Mouse (Mus musculus) heart, adult 18-20 months (tissue): ENCODE results near the gene Mpo. TPM values are rescaled to one million over a fixed set of nuclear protein-coding genes. Genes with fewer than 3 reads are reported as not detected.
A peak's percentile ranks its signal among the peaks of the same experiment; 100 is the strongest.

Experiments
- DNase-seq, 2 experiments: peaks; one replicate each; pipeline ENCODE4 v3.0.0; 2021 to 2022; ENCODE audit warnings: mixed read lengths in 1 of 2
- long read RNA-seq, 2 experiments: library from polyadenylated mRNA; stranded (forward); transcript quantifications; one replicate each; pipeline ENCODE4 v2.0.0; 2021
- total RNA-seq, 2 experiments: library from RNA; stranded (reverse); gene quantifications; 2 replicates each; pipeline ENCODE4 v1.2.3; 2021

Mpo gene
- not detected for total RNA-seq
- long read RNA-seq, experiment 1 = 0 reads
- long read RNA-seq, experiment 2 = 0 reads

DNA sequence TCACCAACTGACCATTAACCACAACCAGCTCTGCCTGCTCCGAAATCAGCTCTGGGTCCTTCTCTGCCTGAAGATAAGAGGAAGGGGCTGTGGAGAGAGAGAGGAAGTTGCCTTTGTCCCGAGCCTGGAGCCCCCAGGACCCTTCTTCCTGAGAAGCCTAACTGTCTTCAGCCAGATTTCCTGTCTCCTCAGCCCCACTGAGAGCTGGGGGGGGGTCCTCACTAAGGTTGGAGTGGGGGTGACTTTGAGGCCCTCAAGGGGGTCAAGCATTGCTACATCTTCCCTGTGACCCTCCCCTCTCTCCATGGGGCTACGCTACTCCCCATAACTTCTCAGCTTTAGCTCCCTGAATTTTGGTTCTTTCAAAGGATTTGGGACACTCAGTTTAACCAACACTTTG, at the start of gene Mpo:
Mpo (plus strand) TSS at position 122 of the 400 bp plus-strand sequence.
- no peak for DNase-seq

DNA sequence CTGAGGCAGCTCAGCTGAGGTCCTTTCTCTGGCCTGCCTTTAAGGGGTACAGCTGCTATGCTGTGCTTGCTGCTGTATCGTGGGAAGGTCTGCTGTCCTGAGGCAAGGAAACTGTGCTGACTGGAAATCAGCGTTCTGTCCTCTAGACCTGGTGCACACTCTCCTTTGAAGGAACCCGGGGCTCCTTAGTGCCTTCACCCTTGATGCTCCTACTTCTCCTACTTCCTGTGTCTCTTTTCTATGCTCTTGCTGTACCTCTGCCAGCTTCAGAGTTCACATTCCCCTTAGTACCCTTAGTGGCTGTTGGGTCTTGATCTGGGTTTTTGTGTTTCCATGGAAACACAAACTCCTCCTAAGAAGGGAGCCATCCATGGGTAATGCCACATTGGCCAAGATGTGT, 49.7 kb upstream of the Mpo start:
- no peak for DNase-seq

DNA sequence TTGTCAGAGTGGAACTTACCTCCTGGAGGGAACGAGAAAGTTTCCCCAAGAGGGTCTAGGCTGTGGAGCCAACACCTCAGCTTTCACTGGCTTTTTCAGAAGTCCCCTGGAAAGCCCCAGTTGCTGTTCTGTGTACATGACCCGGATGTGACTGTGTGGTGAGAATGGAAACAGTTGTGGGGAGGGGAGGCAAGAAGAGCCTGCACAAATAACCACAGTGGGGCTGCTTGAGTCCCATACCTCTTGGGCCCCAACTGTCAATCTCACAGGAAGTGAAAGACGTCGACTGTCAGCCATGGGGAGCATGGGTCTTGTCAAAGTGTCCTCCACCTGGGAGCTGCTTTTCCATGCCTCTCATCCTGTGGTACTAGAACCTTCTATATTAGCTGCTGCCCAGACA, 48.4 kb upstream of the Mpo start:
- peak in 1 of 2 experiments; percentile 37 for DNase-seq

DNA sequence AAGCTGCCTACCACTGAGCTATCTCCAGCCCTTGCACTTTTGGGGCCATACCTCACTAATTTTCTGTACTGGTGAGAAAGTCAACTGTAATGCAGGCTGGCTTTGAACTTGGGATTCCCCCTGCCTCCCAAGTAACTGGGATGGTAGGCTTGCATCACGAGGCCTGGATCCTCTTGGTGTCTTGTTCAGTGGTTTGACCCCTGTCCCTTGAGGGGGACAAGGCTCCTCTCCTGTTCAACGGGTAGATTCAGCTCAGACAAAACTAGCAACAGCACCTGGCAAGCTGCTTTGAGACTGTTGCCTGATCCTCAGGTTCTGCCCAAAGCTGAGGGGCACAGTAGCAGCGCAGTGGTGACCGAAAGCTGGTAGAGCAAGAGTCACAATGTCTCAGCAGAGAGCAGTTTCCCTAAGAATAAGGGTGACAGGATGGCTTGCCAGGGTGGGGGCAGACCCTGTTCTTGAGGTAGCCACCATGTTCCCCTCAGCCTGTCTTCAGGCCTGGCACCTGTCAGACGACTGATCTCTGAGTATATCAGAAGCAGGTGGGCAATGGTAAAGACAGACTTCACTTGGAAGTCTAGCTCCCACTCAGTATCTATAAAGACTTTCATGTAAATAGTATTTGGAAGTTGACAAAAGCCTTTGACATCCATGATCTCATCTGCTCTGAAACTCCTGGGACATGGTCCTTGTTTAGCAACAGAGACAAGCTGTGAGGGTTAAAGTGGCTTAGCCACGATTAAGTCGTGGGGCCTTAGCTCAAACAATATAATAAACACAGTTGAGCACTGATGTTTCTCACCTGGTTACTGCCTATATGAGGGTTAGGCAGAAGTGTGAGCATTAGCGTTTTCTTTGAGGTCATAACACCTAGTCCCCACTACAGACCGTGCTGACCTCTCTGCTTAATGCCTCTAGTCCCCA, 47.5 kb upstream of the Mpo start:
- no peak for DNase-seq

DNA sequence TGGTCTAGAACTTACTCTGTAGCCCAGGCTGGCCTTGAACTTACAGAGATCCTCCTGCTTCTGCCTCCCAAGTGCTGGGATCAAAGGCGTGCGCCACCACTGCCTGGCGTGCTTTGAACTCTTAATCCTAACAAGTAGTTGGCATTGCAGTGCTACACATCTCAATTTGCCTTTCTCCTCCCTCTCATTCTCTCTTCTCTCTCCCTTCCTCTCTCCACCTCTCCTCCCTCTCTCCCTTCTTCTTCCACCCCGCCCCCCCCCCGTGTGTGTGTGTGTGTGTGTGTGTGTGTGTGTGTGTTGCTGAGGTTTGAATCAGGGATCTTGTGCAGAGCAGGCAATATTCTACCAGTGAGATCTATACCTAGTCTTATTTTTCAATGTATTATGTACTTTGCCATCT, 46.1 kb upstream of the Mpo start:
- DNase-seq = no peak

DNA sequence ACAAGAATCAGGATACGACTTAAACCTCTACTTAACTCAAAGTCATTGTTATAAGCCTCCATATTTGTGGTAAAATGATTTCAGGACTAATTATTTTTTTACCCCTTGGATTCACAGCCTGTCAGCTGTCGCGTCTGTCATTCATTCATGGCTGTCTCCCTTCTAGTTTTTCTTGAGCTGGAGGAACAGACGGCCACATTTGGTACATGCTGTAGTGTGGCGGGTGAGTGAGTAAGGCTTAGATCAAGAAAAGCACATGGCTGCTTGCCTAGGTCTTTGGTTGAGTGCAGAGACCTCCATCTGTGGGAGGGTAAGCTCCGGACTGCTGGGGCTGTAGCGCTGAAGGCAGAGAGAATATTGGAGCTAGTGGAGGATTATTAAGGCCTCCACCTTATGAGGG, 45.7 kb upstream of the Mpo start:
- no peak for DNase-seq

DNA sequence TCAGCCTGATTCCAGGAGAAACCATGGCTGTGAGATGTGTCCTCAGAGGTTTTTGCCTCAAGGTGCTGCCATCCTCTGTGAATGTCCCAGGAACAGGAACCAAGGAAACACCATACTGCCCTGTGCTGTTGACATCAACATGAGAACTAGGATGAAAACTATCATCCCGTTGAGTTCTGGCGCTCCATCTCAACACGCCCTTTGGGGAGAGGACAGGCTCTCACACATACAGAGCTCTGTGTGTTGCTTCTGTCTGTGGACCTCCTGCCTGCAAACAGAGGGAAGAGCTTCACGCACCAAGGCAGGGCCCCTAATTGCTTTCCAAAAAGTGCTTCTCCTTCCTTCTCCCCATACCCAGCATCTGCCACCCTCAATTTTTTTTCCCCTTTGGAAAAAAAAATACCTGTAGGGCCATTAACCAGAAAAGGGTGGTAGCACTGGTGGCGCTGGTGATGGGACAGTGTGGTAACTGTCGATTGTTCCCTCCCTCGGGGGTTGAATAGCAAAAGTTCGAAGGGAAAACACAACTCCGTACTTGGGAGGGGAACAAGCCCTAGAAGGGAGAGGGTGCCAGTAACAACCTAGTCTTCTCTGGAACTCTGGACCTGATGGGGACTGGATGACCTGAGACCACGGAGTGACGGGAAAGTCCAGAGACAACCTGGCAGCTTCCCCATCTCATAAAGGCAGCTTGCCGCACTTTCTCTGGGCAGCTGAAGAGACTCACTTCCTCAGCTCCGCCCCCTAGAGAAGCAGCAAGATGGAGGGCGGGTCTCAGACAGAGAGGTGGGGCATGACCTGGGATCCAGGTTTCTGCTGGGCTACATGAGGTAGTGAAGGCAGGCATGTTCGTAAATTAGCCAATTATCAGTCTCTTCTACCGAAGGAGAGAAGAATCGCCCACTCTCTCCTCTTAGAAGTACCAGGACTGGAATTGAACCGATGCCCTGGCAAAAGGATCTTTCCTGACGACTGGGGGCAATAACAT, 45.0 kb upstream of the Mpo start:
- DNase-seq = peak in 1 of 2 experiments; percentile 74

DNA sequence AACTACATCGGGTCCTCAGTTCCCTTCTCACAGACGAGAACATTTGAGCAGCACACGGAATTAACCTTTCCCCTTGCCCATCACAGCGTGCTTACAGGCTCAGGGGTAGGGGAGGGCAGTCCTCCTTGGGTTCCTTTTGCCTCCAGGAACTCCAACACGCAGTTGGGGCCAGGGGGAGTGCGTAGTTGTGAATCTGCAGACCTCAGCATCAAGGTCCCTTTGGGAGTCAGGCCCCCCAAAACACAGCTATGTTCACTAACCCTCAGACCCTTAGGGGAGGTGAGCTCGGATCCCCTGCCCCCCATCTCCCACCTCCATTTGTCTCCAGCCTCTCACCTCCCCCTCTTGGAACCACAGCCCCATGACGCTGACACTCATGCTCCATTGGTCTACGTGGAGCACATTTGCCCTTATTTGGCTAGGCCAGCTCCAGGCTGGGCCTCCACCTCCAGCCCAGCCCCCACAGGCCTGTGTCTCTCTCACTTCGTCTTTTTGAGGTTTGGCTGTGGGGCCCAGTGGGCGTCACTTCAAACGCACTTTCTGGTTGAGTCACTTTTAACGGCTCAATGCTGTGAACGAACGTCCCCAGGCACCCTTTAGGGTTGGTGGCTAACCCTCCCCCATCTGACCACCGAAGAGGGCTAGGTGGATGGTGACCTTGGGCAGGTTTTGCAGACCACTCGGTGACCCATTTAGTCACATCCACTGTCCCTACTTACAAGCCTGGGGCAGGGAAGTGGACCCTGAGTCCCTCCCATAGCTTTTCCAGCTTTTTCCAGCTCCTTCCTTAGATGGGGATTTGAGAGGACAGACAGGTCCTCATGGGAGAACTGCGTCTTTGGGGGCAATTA, 44.0 kb upstream of the Mpo start:
- peak; percentile 49 to 86 for DNase-seq

DNA sequence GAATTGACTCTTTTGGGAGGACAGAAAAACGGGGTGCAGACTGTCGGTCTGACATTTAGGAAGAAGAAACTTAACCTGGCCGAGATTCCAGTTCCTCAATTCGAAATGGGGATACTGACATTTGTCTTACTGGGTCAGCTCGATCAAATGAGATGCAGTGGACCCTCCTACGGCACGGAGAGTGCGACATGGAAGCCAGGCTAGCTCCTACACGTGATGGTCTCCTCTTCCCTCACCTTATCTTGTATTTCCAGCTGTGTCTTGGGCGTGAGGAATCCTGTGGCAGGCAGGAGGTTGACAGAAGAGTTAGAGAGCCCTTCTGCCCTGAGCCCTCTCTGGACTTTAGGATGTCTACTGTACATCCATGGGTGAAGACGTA, 43.3 kb upstream of the Mpo start:
- DNase-seq = no peak

DNA sequence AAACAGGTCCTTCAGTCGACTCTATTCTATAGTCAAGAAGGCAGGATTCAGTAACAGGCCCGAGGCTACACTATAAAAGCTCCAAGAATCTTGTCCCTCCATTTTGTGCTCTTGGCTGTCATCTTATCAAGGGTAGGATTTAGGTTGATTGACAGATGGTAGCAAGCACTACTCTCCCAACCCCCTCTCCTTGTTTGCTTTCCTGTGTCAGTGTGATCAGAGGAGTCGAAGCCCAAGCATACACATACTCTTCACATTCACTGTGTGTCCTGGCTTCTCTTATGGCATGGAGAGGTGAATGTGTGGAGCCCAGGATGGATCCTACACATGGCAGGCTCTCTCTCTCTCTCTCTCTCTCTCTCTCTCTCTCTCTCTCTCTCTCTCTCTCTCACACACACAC, 42.9 kb upstream of the Mpo start:
- no peak for DNase-seq

DNA sequence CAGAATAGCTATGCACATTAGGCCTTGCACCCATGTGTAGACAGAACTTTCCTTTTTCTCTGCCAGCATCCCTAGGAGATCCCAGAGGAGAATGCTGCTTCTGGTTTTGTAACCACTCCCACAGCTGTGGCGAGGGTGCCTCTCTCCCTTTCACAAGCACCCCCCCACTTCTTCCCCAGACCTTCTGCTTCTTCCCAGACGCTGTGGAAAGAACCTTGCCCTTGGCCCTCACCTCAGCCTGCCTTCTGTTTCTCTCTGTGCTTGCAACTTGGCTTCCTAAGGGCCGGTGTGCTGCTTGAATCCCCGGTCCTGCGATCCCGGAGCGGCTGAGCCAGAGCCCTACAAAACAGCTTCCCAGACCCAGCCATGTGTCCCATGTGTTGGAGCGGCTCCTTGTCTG, 42.4 kb upstream of the Mpo start:
- no peak for DNase-seq

DNA sequence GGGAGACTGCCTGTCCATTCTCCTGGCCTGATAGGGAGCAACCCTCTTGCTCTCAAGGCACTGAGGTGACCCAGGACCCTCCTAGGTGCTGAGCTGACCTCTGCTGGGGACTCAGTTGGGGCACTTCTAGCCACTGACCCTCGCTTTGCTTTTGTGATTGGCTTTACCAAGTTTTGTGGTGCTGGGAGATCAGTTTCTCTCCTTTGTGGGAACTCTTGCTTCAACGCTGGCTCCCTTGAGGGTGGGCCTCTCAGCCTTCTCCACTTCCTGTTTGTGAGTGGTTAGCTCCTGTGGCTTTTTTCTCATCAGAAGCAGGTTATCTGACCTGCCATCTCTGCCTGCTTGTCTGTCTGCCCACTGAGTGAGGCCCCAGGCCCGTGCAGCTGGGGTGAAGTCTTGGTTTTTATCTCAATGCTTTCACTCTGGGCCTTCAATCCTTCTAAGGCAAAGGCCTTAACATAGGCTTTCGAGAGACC, 41.9 kb upstream of the Mpo start:
- DNase-seq = peak in 1 of 2 experiments; percentile 40

DNA sequence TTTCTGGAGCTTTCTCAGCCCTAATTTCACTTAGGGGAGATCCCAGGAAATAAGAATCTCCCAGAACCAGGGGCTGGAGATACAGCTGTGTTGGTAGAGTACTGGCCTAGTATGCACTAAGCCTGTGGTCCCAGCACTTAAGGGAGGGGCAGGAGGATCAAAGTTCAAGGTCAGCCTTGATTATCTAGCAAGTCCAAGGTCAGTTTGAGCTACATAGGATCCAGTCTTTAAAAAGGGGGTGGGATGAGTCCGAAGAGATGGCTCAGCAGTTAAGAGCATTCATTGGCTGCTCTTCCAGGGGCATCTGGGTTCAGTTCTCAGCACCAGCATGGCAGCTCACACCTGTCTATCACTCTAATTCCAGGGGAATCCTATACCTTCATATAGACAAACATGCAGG, 41.1 kb upstream of the Mpo start:
- no peak for DNase-seq

DNA sequence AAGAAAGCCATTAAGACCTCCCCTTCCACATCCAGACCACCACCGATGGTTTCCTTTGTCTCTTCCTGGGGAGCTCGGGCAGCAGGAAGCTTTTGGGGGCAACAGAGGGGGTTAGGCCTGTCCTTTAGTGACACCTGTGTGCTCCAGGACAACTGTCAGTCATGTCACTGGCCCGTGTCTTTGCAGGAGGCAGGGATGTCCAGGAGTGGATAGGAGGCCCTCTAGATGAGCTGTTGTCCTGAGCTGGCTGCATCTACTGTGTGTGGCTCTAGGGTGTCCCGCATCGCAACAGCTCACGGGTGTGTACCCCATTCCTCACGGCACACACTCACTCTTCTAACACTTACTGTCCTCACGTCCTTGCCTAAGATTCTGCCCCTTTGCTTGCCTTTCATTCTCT, 40.1 kb upstream of the Mpo start:
- no peak for DNase-seq

DNA sequence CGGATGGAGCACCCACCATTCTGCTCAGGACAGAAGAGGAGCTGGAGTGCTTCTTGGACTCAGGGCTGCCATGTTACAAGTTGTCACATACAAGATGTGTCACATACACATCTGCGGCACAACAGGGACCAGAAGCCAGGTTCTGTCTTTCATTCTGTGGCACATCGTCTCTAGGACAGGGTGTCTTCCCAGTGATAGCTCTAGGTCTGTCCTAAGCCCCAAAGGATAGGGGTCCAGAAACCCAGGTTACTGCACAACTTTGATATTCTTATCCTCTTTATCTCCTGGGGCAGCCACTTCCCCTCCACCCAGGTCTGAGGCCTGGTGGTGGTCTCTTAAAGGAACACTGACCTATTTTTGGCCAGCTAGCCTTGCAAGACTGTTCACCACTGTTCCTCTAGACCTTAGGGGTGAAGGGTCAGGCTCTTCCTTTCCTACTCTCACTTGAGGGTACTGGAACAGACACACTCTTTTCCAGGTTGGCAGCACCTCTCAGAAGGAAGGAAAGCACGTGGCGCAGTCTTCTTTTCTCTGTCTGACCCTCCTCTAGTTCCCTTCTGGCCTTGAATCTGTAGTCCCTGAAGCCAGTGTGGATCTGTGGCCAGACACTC, 39.4 kb upstream of the Mpo start:
- DNase-seq = no peak

DNA sequence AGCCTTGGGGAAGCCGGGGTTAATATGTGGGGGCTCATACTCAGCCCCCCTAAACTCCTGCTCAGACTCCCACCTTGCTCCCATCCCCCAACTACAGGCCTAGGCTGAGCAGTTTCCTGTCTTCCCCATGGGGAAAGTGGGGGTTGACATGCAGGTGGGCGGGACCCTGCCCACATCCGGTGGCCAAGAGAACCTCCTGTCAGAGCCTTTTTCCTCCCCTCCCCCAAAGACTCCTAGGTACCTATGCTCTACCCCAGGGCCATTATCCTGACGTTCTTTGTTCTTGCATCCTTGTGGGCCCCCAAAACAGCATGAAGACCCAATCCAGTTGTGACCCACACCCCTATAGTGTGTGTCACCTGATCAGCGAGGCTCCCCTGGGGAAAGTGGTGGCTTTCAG, 38.8 kb upstream of the Mpo start:
- peak in 1 of 2 experiments; percentile 52 for DNase-seq

DNA sequence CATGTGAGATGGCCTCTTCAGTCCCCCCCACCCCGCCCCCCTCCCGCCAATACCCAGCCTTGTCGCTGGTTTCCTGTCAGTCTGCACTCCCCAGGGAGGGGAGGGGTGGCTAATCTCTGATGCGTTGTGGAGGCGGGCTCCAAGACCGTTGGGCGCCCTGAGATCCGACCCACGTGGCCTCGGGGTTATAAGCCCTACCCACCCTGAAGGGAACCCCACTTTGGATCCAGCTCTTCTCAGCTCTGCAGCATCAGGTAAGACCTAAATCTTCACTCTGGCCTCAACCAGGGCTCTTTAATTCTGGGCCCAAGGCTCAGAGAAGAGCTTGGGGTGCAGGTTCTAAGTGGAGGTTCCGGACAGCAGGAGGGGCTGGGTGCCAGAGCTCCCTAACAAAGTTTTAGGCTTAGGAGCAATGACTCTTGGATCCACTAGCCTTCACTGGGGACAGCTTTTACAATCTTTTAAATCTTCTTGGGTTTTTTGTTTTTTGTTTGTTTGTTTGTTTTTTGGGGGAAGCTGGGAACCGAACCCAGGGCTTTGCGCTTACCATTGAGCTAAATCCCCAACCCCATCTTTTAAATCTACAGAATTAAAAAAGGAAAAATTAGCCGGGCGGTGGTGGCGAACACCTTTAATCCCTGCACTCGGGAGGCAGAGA, 37.9 kb upstream of the Mpo start:
- peak; percentile 52 to 88 for DNase-seq

DNA sequence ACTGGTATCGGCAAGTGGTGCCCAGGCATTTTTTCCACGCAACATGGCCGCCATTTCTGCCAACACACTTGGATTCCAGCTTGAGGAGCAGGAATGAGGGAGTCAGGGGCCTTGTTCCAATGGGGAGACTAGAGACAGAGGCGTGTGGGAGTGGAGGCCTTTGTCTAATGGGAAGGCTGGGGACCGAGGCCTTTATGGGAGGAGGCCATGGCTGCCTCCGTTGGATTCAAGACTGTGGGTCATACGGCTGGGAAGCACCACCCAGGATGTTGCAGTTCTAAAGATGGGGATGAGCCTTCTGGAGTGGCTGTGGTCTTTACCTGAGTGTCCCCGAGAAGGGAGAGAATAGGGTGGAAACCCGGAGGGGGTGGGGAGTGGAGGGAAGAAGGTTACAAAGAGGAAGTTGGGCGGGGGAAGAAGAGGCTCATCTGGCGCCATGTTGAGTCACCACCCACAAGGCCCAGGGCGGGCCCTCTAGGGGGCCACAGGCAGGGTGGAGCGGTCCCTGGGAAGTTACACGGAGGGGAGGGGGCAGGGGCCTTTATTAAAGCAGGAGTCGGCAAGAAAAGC, 37.0 kb upstream of the Mpo start:
- peak; percentile 39 to 71 for DNase-seq

DNA sequence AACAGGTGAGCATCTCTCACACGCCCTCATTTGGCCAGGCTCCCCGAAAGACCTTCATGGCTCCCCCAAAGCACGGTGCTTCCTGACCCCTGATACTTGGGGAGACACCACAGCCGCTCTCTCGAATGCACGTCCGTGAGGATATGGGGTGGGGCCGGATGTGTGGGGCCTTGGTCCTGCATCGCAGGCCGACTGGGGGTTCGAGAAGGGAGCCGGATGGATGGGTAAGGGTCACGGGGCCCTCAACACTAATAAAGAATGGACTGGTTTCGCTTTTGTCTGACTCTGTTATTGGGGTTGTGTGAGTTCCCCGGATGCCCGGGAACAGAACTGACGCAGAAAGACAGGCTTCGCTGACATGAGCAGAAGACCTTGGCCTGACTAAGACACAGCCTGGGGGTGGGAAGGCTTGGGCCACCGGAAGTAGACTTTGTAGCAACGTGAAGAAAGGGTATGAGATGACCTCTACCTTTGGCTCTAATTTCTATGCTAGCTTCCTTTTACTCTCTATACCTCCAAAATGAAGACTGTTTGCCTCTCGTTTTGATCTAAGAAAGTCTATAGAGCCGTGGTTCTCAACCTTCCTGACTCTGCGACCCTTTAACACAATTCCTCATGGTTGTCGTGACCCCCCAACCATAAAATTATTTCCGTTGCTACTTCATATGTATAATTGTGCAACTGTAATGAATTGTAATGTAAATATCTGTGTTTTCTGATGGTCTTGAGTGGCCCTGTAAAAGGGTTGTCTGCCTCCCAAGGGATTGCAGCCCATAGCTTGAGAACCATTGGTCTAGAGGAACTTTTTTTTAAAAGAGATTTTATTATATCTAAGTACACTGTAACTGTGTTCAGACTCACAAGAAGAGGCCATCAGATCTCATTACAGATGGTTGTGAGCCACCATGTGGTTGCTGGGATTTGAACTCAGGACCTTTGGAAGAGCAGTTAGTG, 36.1 kb upstream of the Mpo start:
- DNase-seq = peak in 1 of 2 experiments; percentile 25
